Mouse (Mus musculus) heart, embryonic 11.5 days (tissue): ENCODE measurements at regions not wholly inside any gene's neighbourhood (a gene's known extent, or its start where the extent isn't known, plus 50 kb on each side); places are given as distances from the start of the nearest gene placed in this dataset.

Experiments used
- ATAC-seq: fragments of 200-750 bp; cut with Nextera tagmentation; replicated peaks from 2 replicates; pipeline ENCODE4 v1.8.0; 2017; ENCODE audit warnings: moderate library complexity; ENCODE audit not compliant: insufficient number of reproducible peaks, low FRiP score, low TSS enrichment
- H3K27ac ChIP-seq: fragments of 300-500 bp; sonication (generic); 2 replicates; pipeline ENCODE4 v1.5.1; 2014; ENCODE audit warnings: mild to moderate bottlenecking, low read depth, low read length
- H3K27me3 ChIP-seq: fragments of 300-500 bp; sonication (generic); 2 replicates; pipeline ENCODE4 v1.6.1; 2014; ENCODE audit warnings: mild to moderate bottlenecking, low read length, mixed read lengths; ENCODE audit not compliant: control insufficient read depth, insufficient read depth
- H3K36me3 ChIP-seq: fragments of 300-500 bp; sonication (generic); 2 replicates; pipeline ENCODE4 v1.6.1; 2014; ENCODE audit warnings: mild to moderate bottlenecking, low read length, moderate library complexity, mixed read lengths; ENCODE audit not compliant: control insufficient read depth, insufficient read depth
- H3K4me1 ChIP-seq: fragments of 300-500 bp; sonication (generic); 2 replicates; pipeline ENCODE4 v1.6.1; 2014; ENCODE audit warnings: low read length; ENCODE audit not compliant: control insufficient read depth, insufficient read depth
- H3K4me2 ChIP-seq: fragments of 300-500 bp; sonication (generic); 2 replicates; pipeline ENCODE4 v1.6.1; 2014; ENCODE audit warnings: mild to moderate bottlenecking, moderate library complexity
- H3K4me3 ChIP-seq: fragments of 300-500 bp; sonication (generic); 2 replicates; pipeline ENCODE4 v1.5.1; 2014; ENCODE audit warnings: low read depth, low read length
- H3K9ac ChIP-seq: fragments of 300-500 bp; sonication (generic); 2 replicates; pipeline ENCODE4 v1.6.1; 2014; ENCODE audit warnings: mild to moderate bottlenecking, low read depth, low read length, moderate library complexity
- H3K9me3 ChIP-seq: fragments of 300-500 bp; sonication (generic); replicated peaks from 2 replicates; pipeline ENCODE4 v1.6.1; 2016; ENCODE audit warnings: low read length; ENCODE audit not compliant: control insufficient read depth
- WGBS: fragments of 180-500 bp; shearing (Covaris S2); extraction: QIAGEN DNeasy Blood & Tissue Kit; methylation state at CpG from one replicate; pipeline ENCODE4 v1.1.7; 2014; ENCODE audit not compliant: insufficient replicate concordance; 5-methylcytosine and 5-hydroxymethylcytosine counted together

DNA sequence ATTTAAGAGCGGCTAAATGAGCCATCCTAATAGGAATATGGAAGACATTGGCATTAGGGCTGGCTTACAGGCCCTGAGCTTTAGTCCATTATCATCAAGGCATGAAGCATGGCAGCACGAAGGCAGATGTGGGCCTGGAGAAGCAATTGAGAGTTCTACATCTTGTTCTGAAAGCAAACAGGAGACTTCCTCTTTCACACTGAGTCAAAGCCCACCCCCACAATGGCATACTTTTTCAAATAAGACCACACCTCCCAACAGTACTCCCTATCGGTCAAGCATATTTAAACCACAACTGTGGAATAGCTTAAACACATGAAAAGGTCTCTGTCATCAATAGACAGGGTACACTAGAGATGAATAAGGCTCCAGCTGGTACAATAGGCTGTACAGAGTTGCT is 381.5 kb upstream of the Rag2 start:
- no peak for ATAC-seq

DNA sequence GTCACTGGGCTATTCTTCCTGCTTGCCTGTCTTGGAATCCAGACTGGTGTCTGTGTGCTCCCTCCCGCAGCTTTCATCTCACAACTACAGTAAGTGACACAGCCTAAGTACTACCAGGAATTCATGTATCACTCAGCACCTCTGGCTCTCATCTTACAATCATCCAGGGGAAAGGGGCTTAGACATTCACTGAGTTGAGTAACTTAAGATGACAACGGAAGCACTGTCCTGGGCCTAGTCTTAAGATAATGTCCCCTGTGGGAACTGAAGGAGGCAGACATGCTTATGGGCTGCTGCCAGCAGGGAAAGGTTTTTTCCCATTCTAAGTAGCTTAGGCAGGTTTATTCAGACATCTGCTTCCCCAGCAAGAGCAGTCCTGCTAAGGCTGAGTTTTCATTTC is 377.4 kb upstream of the Rag2 start:
- WGBS: 22% methylated on average over 2 of the region's 2 CpGs
- no peaks in the 10 kb centered on the region for H3K36me3 ChIP-seq
- H3K9me3 ChIP-seq: no peaks in the 10 kb centered on the region
- no peak overlapping the region for H3K27ac ChIP-seq
- no peak overlapping the region for H3K9ac ChIP-seq
- H3K27me3 ChIP-seq: no peaks in the 10 kb centered on the region
- no peak overlapping the region for H3K4me2 ChIP-seq
- no peak overlapping the region for H3K4me3 ChIP-seq
- no peaks in the 10 kb centered on the region for H3K4me1 ChIP-seq
- ATAC-seq: peak; percentile 55

More for the DNA sequence above, 381.5 kb upstream of the Rag2 start:
- Histone ChIP-seq H3K27ac (no peak overlapping the region), H3K4me2 (no peak overlapping the region), H3K4me1 (no peaks in the 10 kb centered on the region), H3K9me3 (no peaks in the 10 kb centered on the region), H3K36me3 (no peaks in the 10 kb centered on the region), H3K27me3 (no peaks in the 10 kb centered on the region), H3K9ac (no peak overlapping the region), H3K4me3 (no peak overlapping the region)
- 85% methylated on average over 3 of the region's 3 CpGs for WGBS

DNA sequence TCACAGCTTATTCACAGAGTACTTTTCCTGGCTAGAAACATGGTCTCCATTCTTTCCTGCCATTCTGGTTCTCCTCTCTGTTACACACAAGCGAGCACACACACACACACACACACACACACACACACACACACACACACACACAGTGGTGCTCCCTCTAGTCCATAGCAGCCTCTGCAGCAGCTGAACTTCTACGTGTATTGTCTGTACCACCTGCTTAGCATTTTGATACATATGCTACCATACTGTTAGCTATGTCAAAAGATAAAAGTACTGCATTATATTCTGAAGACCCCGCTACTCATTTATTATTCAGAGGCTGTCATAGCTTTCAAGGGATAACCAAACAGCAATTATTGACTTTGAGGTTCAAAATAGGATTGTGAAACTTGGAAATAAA is 372.3 kb upstream of the Rag2 start:
- Histone ChIP-seq H3K27me3 (no peaks in the 10 kb centered on the region), H3K9me3 (no peaks in the 10 kb centered on the region), H3K9ac (no peak overlapping the region), H3K4me1 (no peaks in the 10 kb centered on the region), H3K27ac (no peak overlapping the region), H3K4me2 (no peak overlapping the region), H3K4me3 (no peak overlapping the region), H3K36me3 (no peaks in the 10 kb centered on the region)
- ATAC-seq: no peak
- WGBS: 67% methylated on average over 3 of the region's 3 CpGs

DNA sequence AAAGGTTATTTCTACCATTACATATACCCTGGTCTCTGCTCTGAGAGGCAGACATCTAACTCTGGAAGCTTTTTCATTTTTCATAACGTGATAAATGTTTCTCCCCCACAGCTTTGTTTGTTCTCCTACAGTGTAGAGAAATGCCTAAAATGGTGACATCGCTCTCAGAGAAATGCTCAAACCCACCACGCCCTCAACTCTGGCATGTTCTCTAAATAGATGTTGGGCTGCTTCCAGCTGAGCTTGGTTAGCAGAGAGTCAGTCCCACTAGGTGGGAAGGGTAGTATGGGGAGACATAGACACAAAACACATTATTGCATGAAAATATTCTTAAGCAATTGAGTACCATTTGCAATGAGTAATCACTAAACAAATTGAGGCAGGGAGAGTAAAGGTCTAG is 368.1 kb upstream of the Rag2 start:
- WGBS: 61% methylated on average over 3 of the region's 3 CpGs
- no peak overlapping the region for H3K4me2 ChIP-seq
- no peak for ATAC-seq
- H3K4me3 ChIP-seq: no peak overlapping the region
- H3K4me1 ChIP-seq: no peaks in the 10 kb centered on the region
- no peak overlapping the region for H3K27ac ChIP-seq
- H3K9me3 ChIP-seq: no peaks in the 10 kb centered on the region
- no peak overlapping the region for H3K9ac ChIP-seq
- H3K27me3 ChIP-seq: no peaks in the 10 kb centered on the region
- no peaks in the 10 kb centered on the region for H3K36me3 ChIP-seq

DNA sequence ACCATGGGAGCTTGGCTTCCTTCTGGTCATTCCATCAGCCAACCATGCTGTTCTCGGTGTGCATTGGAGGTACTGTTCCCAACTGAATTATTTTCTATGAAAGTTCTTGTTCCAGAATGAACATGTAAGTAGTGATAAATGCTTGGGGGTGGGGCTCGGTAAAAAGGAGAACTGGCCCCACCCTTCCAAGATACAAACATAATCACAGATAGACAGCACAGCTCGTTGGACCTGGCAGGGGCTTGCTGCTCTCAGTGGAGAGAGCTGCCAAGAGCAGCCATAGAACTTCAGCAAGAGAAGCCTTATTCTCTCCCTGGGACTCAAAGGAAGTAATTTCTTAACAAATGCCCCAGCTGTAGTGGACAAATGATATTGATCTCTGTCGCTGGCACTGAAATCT is 360.6 kb upstream of the Rag2 start:
- no peak overlapping the region for H3K27ac ChIP-seq
- no peak overlapping the region for H3K4me3 ChIP-seq
- H3K27me3 ChIP-seq: no peaks in the 10 kb centered on the region
- no peaks in the 10 kb centered on the region for H3K36me3 ChIP-seq
- H3K9me3 ChIP-seq: no peaks in the 10 kb centered on the region
- no peak for ATAC-seq
- no peaks in the 10 kb centered on the region for H3K4me1 ChIP-seq
- no peak overlapping the region for H3K4me2 ChIP-seq
- WGBS: 75% methylated on average over 4 of the region's 4 CpGs
- no peak overlapping the region for H3K9ac ChIP-seq

DNA sequence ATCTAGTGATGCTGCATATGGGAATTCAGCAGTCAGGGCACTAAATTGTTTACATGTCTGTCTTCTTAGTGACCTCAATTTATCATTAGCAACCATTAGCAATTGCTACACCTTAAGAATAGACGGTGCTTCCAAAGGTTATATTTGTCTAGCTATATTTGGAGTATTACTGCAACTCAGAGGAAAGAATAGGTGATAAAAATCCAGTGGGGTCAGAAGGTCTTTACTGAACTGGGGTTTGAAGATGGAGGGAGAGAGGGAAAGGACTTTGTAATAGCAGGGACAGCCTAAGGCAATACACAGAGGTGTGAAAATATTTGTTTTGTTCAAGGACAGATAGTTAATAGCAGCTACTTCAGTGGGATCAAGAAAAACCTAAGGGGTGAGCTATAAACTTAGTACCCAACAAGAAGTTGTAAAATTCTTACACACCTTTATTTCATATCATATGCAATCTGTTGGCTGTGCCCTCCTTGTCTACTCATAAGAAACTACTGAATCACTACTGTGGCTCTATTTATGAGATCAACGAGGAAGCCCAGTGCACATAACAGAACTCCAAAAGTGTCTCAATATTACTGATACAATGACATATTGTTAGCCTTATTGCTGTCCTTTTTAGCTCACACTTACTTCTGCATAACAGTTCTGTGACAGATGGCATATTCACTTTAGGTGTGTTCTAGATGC is 357.7 kb upstream of the Rag2 start:
- 56% methylated on average over 2 of the region's 2 CpGs for WGBS
- Histone ChIP-seq H3K27me3 (no peaks in the 10 kb centered on the region), H3K4me2 (no peak overlapping the region), H3K9ac (no peak overlapping the region), H3K4me1 (no peaks in the 10 kb centered on the region), H3K36me3 (no peaks in the 10 kb centered on the region), H3K9me3 (no peaks in the 10 kb centered on the region; the same call in 1 of the 2 replicates), H3K4me3 (no peak overlapping the region), H3K27ac (no peak overlapping the region)
- ATAC-seq: no peak

DNA sequence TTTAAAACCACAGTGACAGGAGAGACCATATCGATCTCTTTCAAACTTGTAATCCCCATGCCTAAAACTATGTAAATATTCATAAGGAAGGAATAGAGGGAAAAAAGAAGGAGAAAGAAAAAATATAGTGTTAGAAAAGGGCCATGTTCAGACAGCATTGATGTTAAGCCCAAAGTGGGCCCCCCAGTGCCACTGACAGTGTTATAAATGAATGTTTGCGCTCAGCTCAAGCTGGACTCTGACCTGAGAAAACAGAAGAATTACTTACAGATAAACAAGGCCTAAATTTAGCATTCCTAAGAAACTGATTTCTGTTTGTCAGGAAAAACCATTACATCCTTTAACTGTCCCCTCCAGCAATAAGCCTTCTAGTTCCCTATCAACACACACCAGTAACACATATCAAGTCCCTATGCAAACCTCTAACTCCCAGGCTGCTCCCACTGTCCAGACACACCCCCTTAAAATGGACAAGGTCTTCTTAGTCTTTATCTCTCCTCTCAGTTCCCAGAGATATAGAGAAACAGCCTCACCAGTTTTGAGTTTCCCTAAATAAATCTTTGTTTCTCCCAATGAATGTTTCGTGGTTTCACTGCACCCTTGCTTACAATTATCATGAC is 350.4 kb upstream of the Rag2 start:
- no peak overlapping the region for H3K27ac ChIP-seq
- H3K9me3 ChIP-seq: no peaks in the 10 kb centered on the region; the same call in 1 of the 2 replicates
- H3K9ac ChIP-seq: no peak overlapping the region
- H3K27me3 ChIP-seq: no peaks in the 10 kb centered on the region
- no peaks in the 10 kb centered on the region for H3K36me3 ChIP-seq
- no peaks in the 10 kb centered on the region for H3K4me1 ChIP-seq
- H3K4me2 ChIP-seq: no peak overlapping the region
- no peak for ATAC-seq
- 63% methylated on average over 3 of the region's 3 CpGs for WGBS
- no peak overlapping the region for H3K4me3 ChIP-seq

DNA sequence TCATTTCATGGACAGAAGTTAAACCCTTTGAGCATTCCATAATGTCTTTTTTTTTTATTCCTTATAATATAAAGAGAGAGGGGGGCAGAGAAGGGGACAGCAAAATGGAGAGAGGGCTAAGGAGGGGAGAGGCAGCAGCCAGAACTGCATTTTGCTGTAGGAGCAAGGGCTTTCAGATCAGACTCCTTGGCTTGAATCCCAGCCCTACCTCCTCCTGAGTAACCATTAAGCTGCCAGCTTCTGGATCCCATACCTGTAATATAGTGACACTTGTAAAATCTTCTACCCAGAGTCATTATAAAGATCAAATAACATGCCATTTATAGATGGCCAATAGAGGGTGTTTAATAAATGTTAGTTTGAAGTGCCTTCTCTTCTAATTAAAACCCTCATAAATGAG is 339.6 kb upstream of the Rag2 start:
- no peaks in the 10 kb centered on the region for H3K27me3 ChIP-seq
- H3K9ac ChIP-seq: no peak overlapping the region
- H3K4me3 ChIP-seq: no peak overlapping the region
- H3K9me3 ChIP-seq: no peaks in the 10 kb centered on the region
- ATAC-seq: no peak
- no peaks in the 10 kb centered on the region for H3K36me3 ChIP-seq
- no peak overlapping the region for H3K27ac ChIP-seq
- H3K4me1 ChIP-seq: no peaks in the 10 kb centered on the region; the same call in 1 of the 2 replicates
- H3K4me2 ChIP-seq: no peak overlapping the region

DNA sequence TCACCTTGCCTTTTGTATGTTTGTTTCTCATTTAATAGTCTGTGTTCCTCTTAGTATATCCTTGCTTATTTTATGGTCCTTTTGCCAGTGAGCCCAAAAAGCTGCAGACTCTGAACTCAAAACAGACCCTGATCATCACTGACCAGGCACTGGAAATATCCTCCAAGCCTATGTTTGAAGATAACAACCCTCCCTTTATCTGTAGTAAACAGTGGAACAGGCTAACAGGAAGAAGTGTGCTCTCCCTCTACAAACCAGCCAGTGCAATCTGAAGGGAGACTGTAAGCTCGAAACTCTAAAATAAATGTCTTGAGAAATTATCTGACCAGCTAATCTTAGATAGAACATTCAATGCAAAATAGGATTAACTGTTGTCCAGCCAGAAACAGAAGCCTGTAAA is 336.4 kb upstream of the Rag2 start:
- Histone ChIP-seq H3K27ac (no peak overlapping the region), H3K27me3 (no peaks in the 10 kb centered on the region), H3K4me2 (no peak overlapping the region), H3K9me3 (no peaks in the 10 kb centered on the region), H3K9ac (no peak overlapping the region), H3K4me3 (no peak overlapping the region), H3K36me3 (no peaks in the 10 kb centered on the region), H3K4me1 (no peaks in the 10 kb centered on the region; the same call in 1 of the 2 replicates)
- WGBS: 40% methylated on average over 1 of the region's 1 CpGs
- no peak for ATAC-seq
